Mouse (Mus musculus) liver, embryonic 12.5 days (tissue): ENCODE measurements around the gene Abca5. TPM values are rescaled to one million over a fixed set of nuclear protein-coding genes. Genes with fewer than 3 reads are reported as not detected.

Experiments
- ATAC-seq: fragments of 200-750 bp; cut with Nextera tagmentation; 2 replicates; pipeline ENCODE4 v1.8.0; 2017; ENCODE audit warnings: moderate number of reproducible peaks, mild to moderate bottlenecking, moderate library complexity
- H3K27ac ChIP-seq: fragments of 300-500 bp; sonication (generic); 2 replicates; pipeline ENCODE4 v1.5.1; 2016; ENCODE audit warnings: mild to moderate bottlenecking
- H3K27me3 ChIP-seq: fragments of 300-500 bp; sonication (generic); replicated peaks from 2 replicates; pipeline ENCODE4 v1.6.1; 2016; ENCODE audit warnings: mild to moderate bottlenecking, moderate library complexity
- H3K36me3 ChIP-seq: fragments of 300-500 bp; sonication (generic); 2 replicates; pipeline ENCODE4 v1.6.1; 2016; ENCODE audit warnings: mild to moderate bottlenecking, moderate library complexity
- H3K4me1 ChIP-seq: fragments of 300-500 bp; sonication (generic); 2 replicates; pipeline ENCODE4 v1.6.1; 2016
- H3K4me2 ChIP-seq: fragments of 300-500 bp; sonication (generic); 2 replicates; pipeline ENCODE4 v1.6.1; 2016; ENCODE audit warnings: mild to moderate bottlenecking, moderate library complexity
- H3K4me3 ChIP-seq: fragments of 300-500 bp; sonication (generic); 2 replicates; pipeline ENCODE4 v1.5.1; 2016; ENCODE audit warnings: mild to moderate bottlenecking, moderate library complexity
- H3K9ac ChIP-seq: fragments of 300-500 bp; sonication (generic); 2 replicates; pipeline ENCODE4 v1.6.1; 2016; ENCODE audit warnings: mild to moderate bottlenecking, moderate library complexity
- H3K9me3 ChIP-seq: fragments of 300-500 bp; sonication (generic); replicated peaks from 2 replicates; pipeline ENCODE4 v1.6.1; 2016; ENCODE audit warnings: mild to moderate bottlenecking, moderate library complexity
- WGBS: fragments of 180-500 bp; shearing (Covaris S2); methylation state at CpG from one replicate; pipeline ENCODE4 v1.1.7; 2016; ENCODE audit not compliant: insufficient replicate concordance; 5-methylcytosine and 5-hydroxymethylcytosine counted together
- polyA plus RNA-seq: library from polyadenylated mRNA; unstranded; fragments of >200 nt; fragmentation: Nextera tagmentation; extraction: Ambion mirVana; gene quantifications from 2 replicates; pipeline ENCODE4 v1.2.1, GENCODE M21; 2016

Abca5 gene
- polyA plus RNA-seq, 1 experiment from 2014 or later = 0.95 TPM

- H3K9me3 ChIP-seq = no peaks in the 10 kb centered on the region; the same call in 1 of the 2 replicates
- no peak overlapping the region for H3K4me2 ChIP-seq
- no peak for ATAC-seq
- WGBS = 73% methylated on average over 4 of the region's 4 CpGs
- H3K4me1 ChIP-seq = no peaks in the 10 kb centered on the region
- H3K9ac ChIP-seq = no peak overlapping the region
- no peaks in the 10 kb centered on the region for H3K27me3 ChIP-seq
- no peak overlapping the region for H3K4me3 ChIP-seq
- no peaks in the 10 kb centered on the region for H3K36me3 ChIP-seq
- H3K27ac ChIP-seq = no peak overlapping the region
Measured at GRCm38 (mm10) chr11:110257061-110257460, 80.5 kb downstream of the Abca5 start.

- 54% methylated on average over 3 of the region's 3 CpGs for WGBS
Measured at GRCm38 (mm10) chr11:110252256-110252655, 85.3 kb downstream of the Abca5 start.

GRCm38 (mm10) chr11:110251534-110251933, 86.0 kb downstream of the Abca5 start, which contains the start of gene Abca6:
TSS of gene Abca6 (minus strand) at chr11:110251776.
- no peak for ATAC-seq
- peak within 1 kb of the TSS; percentile 29; the same call in 1 of the 2 replicates for H3K4me2 ChIP-seq
- no peak within 1 kb of the TSS for H3K9ac ChIP-seq
- 0 out of 2 replicates have a peak within 1 kb of the TSS, but pooled peaks have one; percentile 5 for H3K4me3 ChIP-seq
- no peaks in the 10 kb centered on the region for H3K4me1 ChIP-seq
- H3K9me3 ChIP-seq = no peaks in the 10 kb centered on the region
- WGBS = 25% methylated on average over 8 of the region's 8 CpGs
- H3K36me3 ChIP-seq = no peaks in the 10 kb centered on the region
- H3K27ac ChIP-seq = no peak within 1 kb of the TSS
- H3K27me3 ChIP-seq = no peaks in the 10 kb centered on the region

More at GRCm38 (mm10) chr11:110252256-110252655, 85.3 kb downstream of the Abca5 start:
- no peaks in the 10 kb centered on the region for H3K36me3 ChIP-seq
- H3K9ac ChIP-seq = no peak overlapping the region
- H3K27ac ChIP-seq = no peak overlapping the region
- no peak overlapping the region for H3K4me2 ChIP-seq
- no peaks in the 10 kb centered on the region for H3K9me3 ChIP-seq
- H3K4me1 ChIP-seq = no peaks in the 10 kb centered on the region
- no peak overlapping the region for H3K4me3 ChIP-seq
- no peaks in the 10 kb centered on the region for H3K27me3 ChIP-seq
- no peak for ATAC-seq

GRCm38 (mm10) chr11:110244730-110245129, 92.8 kb downstream of the Abca5 start:
- no peak for ATAC-seq
- Histone ChIP-seq H3K4me3 (no peak overlapping the region), H3K4me2 (no peak overlapping the region), H3K27me3 (no peaks in the 10 kb centered on the region), H3K36me3 (no peaks in the 10 kb centered on the region), H3K9me3 (no peaks in the 10 kb centered on the region), H3K27ac (no peak overlapping the region), H3K9ac (no peak overlapping the region), H3K4me1 (no peaks in the 10 kb centered on the region)
- WGBS = 81% methylated on average over 10 of the region's 10 CpGs

- H3K9me3 ChIP-seq = no peaks in the 10 kb centered on the region
- 48% methylated on average over 2 of the region's 2 CpGs for WGBS
- no peaks in the 10 kb centered on the region for H3K27me3 ChIP-seq
- no peak for ATAC-seq
- H3K27ac ChIP-seq = no peak overlapping the region
- H3K36me3 ChIP-seq = no peaks in the 10 kb centered on the region
- no peak overlapping the region for H3K9ac ChIP-seq
- no peaks in the 10 kb centered on the region for H3K4me1 ChIP-seq
- no peak overlapping the region for H3K4me2 ChIP-seq
- H3K4me3 ChIP-seq = no peak overlapping the region
Measured at GRCm38 (mm10) chr11:110237466-110237865, 100.0 kb downstream of the Abca5 start.

- no peak overlapping the region for H3K4me2 ChIP-seq
Measured at GRCm38 (mm10) chr11:110232975-110233374, 104.5 kb downstream of the Abca5 start.

More at GRCm38 (mm10) chr11:110232975-110233374, 104.5 kb downstream of the Abca5 start:
- Histone ChIP-seq H3K27ac (no peak overlapping the region), H3K4me1 (no peaks in the 10 kb centered on the region), H3K36me3 (no peaks in the 10 kb centered on the region), H3K4me3 (no peak overlapping the region), H3K27me3 (no peaks in the 10 kb centered on the region), H3K9ac (no peak overlapping the region), H3K9me3 (no peaks in the 10 kb centered on the region)
- ATAC-seq = no peak

Other genes starting within 250 kb of the Abca5 start
- gene Abca8a, start 241.7 kb downstream of the Abca5 start, polyA plus RNA-seq = 0.54 and 0.71 TPM in 2 replicates
- gene Abca9, start 169.5 kb downstream of the Abca5 start, polyA plus RNA-seq = 0.52 and 0.73 TPM in 2 replicates
- 3.3 TPM in 2 replicates for gene Abca6, start 85.9 kb downstream of the Abca5 start, polyA plus RNA-seq
- gene Map2k6, start 61.4 kb upstream of the Abca5 start, polyA plus RNA-seq = 6.5 and 7.1 TPM in 2 replicates